Mouse (Mus musculus) adrenal gland, adult 8-10 months (tissue): Measurements from ENCODE around the gene Kif18a. TPM values are rescaled to one million over a fixed set of nuclear protein-coding genes. Genes with fewer than 3 reads are reported as not detected.

Experiments
- DNase-seq: peaks from one replicate; pipeline ENCODE4 v3.0.0; 2022
- total RNA-seq, 4 experiments: library from RNA; stranded (reverse); gene quantifications; 2 replicates each; pipeline ENCODE4 v1.2.4; 2022

The Kif18a gene
- total RNA-seq, 4 experiments from 2014 or later = 0.73 to 0.99 (median 0.74) TPM

DNA sequence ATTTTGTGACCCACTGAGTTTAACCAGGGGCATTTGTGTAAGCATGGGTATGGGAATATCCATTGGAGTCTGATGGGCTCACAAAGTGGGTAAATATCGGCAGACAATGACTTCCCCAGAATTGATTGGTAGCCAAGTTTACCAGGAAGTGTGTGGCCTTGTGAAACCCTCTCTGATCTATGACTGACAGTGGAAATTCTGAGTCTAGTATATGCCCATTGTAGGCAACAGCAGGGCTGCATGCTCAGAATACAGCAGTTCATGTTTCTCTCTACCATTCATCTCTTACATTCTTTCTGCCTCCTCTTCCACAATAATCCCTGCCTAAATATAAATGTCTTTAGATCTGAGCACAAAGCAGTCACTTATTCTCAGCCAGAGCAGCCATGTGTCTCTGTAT, 103.5 kb downstream of the Kif18a start:
- DNase-seq = no peak

- no peak for DNase-seq
Measured at GRCm38 (mm10) chr2:109386211-109386610, 105.7 kb downstream of the Kif18a start.

DNA sequence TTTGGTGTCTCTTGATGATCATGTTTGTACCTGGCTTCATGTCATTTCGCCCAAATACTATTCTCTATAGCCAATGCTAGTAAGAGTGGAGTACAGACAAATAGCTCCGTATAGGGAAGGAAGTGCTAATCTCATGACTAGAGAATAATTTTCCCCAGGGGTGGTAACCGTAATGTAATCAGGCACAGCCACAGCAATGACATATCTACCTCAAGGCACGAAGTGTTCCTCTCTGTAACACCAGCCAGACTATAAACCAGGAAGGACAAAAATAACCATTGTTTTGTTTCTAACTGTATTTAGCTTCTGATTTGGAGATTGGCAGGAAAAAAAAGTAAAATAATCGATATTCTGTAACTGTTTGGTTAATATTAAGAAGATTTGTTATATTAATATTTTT, 108.2 kb downstream of the Kif18a start:
- DNase-seq = no peak

DNA sequence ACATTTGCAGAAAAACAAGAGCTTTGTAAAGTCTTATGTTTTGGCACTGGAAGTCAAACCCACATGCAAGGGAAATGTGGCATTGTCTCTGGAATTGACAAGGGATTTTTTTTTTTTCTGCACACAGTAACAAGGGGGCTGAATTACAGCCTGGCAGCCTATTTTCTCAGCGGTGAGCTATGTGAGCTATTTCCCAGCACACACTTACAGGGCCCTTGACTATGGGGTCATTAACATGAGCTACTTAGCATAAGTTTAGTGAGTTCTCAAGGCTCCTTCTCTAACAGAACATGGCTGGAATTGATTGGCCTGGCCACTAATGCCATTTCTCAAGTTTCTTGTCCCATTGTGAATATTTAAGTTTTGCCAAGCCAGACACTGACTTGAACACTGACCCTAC, 109.4 kb downstream of the Kif18a start:
- no peak for DNase-seq

Other genes starting within 250 kb of the Kif18a start
- gene Mettl15, start within 50 bp of the Kif18a start, total RNA-seq = 10 to 100 TPM in 1 of 4 experiments, 1 to 10 TPM in 3; 6.9 to 12.4 (median 7.9) TPM